Mouse (Mus musculus): ENCODE measurements at regions not wholly inside any gene's neighbourhood (a gene's known extent, or its start where the extent isn't known, plus 50 kb on each side); places are given as distances from the start of the nearest gene placed in this dataset.

- Histone ChIP-seq H3K4me2 (ENCODE audit: low read depth, low read length) (no peak overlapping the region), H3K27me3 (ENCODE audit: insufficient read depth, low read length) (no peaks in the 10 kb centered on the region), H3K27ac (ENCODE audit: low read depth) (no peak overlapping the region), H3K9ac (replicated peaks) (no peak overlapping the region), H3K36me3 (replicated peaks; ENCODE audit: insufficient read depth, low read length) (no peaks in the 10 kb centered on the region), H3K9me3 (ENCODE audit: low read length) (no peaks in the 10 kb centered on the region), H3K4me3 (ENCODE audit: low read depth, low read length) (no peak overlapping the region), H3K4me1 (ENCODE audit: insufficient read depth) (no peaks in the 10 kb centered on the region)
- ATAC-seq = no peak
- no peak for DNase-seq
- TF ChIP-seq CTCF (IDR thresholded peaks at IDR 0.05; ENCODE audit: low read depth) (no peak), EP300 (IDR thresholded peaks at IDR 0.05; ENCODE audit: low read depth) (no peak)
Measured at GRCm38 (mm10) chr4:16714796-16715195, 2890.5 kb upstream of the Gm12353 start.

DNA sequence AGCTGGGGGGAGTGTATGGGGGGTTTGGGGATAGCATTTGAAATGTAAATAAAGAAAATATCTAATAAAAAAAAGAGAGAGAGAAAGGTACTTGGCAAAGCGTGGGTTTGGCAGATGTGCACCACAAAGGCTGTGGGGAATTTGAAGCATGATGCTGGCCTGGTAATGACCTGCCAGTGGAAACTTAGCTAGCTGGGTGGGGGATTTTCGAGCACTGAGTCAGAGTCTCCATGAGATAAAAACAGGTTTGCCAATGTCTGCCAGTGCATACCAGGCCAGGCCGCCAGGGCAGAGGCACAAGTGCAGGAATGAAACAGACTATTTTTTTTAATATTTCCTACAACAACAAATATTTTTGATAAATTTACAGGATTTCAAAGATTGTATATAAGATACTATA lies 2865.5 kb upstream of the Gm12353 start:
- H3K4me2 ChIP-seq (ENCODE audit: low read depth, low read length) = no peak overlapping the region
- no peak overlapping the region for H3K27ac ChIP-seq (ENCODE audit: low read depth)
- H3K4me1 ChIP-seq (ENCODE audit: insufficient read depth) = no peaks in the 10 kb centered on the region
- no peaks in the 10 kb centered on the region for H3K36me3 ChIP-seq (replicated peaks; ENCODE audit: insufficient read depth, low read length)
- TF ChIP-seq EP300 (IDR thresholded peaks at IDR 0.05; ENCODE audit: low read depth) (no peak), CTCF (IDR thresholded peaks at IDR 0.05; ENCODE audit: low read depth) (no peak)
- no peak overlapping the region for H3K4me3 ChIP-seq (ENCODE audit: low read depth, low read length)
- H3K27me3 ChIP-seq (ENCODE audit: insufficient read depth, low read length) = no peaks in the 10 kb centered on the region
- no peak overlapping the region for H3K9ac ChIP-seq (replicated peaks)
- no peak for ATAC-seq
- H3K9me3 ChIP-seq (ENCODE audit: low read length) = no peaks in the 10 kb centered on the region
- WGBS (ENCODE audit: insufficient replicate concordance) = 70% methylated on average over 3 of the region's 3 CpGs
- no peak for DNase-seq

Measured in liver, postnatal 0 days (tissue).